Mouse (Mus musculus) bone marrow, adult 2 months (tissue): ENCODE results near the gene Dennd1a. TPM values are rescaled to one million over a fixed set of nuclear protein-coding genes. Genes with fewer than 3 reads are reported as not detected.

Source experiments
- H3K27ac ChIP-seq: fragments of 200-500 bp; 2 replicates; pipeline ENCODE4 v1.5.1; 2012; ENCODE audit warnings: low read depth, mild to moderate bottlenecking, control low read depth, inconsistent platforms, low read length; ENCODE audit not compliant: control insufficient read depth, poor library complexity, insufficient read depth
- H3K4me1 ChIP-seq: fragments of 200-500 bp; 2 replicates; pipeline ENCODE4 v1.6.1; 2011; ENCODE audit warnings: low read length; ENCODE audit not compliant: control insufficient read depth, insufficient read depth
- H3K4me3 ChIP-seq: fragments of 200-500 bp; replicated peaks from 2 replicates; pipeline ENCODE3; 2011; ENCODE audit warnings: mild to moderate bottlenecking, low read depth, low read length, control low read depth; ENCODE audit not compliant: control insufficient read depth
- CTCF ChIP-seq: fragments of 200-500 bp; IDR thresholded peaks from 2 replicates; pipeline ENCODE4 v1.5.1; 2011; ENCODE audit warnings: low read length, control low read depth; ENCODE audit not compliant: control insufficient read depth, insufficient read depth
- POLR2A ChIP-seq: fragments of 200-500 bp; IDR thresholded peaks from 2 replicates; pipeline ENCODE4 v1.6.1; 2011; ENCODE audit warnings: low read depth, mild to moderate bottlenecking, control low read depth, low read length, borderline replicate concordance; ENCODE audit not compliant: control insufficient read depth
- WGBS: fragments of 180-500 bp; shearing (Covaris S2); methylation state at CpG from one replicate; pipeline ENCODE4 v1.1.7; 2018; 5-methylcytosine and 5-hydroxymethylcytosine counted together
- polyA plus RNA-seq: library from polyadenylated mRNA; stranded (reverse); fragments of >200 nt; gene quantifications from 2 replicates; pipeline ENCODE4 v1.2.4, GENCODE M21; 2011; ENCODE audit warnings: low replicate concordance; ENCODE audit not compliant: missing spikeins, insufficient read depth, insufficient read length

Gene Dennd1a
- polyA plus RNA-seq, 1 experiment = 22.9 TPM

DNA sequence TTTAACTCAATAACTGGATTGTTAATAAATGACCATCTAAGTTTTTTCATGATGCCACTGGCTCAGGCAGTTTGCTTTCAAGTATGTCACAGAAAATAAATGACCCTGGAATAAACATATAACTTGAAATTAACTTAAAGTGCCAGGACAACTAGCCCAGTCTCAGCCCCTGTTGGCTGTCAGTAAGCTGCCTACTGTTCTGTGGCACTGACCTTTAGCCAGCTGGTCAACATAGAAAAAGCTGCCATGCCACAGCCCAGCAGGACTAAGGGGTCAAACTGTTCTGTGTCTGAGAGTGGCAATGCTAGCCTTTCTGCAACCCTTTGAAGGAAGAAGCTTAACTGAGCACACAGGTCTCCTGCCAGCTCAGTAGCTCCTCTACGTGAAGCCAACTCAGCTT is 198.8 kb downstream of the Dennd1a start:
- 88% methylated on average over 1 of the region's 1 CpGs for WGBS
- H3K4me1 ChIP-seq = no peaks in the 10 kb centered on the region
- no peak overlapping the region for H3K4me3 ChIP-seq
- no peak overlapping the region for H3K27ac ChIP-seq
- no peak for TF ChIP-seq CTCF
- TF ChIP-seq POLR2A = no peak

DNA sequence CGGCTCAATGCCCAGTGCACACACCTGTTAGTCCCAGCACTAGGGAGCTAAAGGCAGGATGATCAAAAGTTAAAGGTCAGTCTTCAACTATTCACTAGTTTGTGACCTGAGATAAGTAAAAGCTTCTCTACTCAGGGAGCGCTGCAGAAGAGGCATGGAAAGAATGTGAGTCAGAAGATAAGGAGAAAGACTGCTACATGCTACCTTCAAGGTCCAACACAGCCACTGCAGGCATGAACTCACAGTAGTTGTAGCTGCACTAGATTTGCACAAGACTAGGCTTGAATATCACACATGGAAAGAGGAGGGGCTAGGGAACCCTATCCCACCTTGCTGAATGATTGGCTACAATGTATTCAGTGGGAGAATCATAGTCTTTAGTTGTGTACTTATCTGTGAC is 202.1 kb downstream of the Dennd1a start:
- H3K4me1 ChIP-seq = no peaks in the 10 kb centered on the region
- no peak for TF ChIP-seq POLR2A
- no peak for TF ChIP-seq CTCF

GRCm38 (mm10) chr2:38083251-38083650 is 203.9 kb downstream of the Dennd1a start:
- Histone ChIP-seq H3K27ac (no peak overlapping the region), H3K4me3 (no peak overlapping the region), H3K4me1 (no peaks in the 10 kb centered on the region)
- WGBS = 82% methylated on average over 3 of the region's 3 CpGs
- TF ChIP-seq POLR2A (no peak), CTCF (no peak)

More for the DNA sequence above, 202.1 kb downstream of the Dennd1a start:
- Histone ChIP-seq H3K27ac (no peak overlapping the region), H3K4me3 (no peak overlapping the region)
- whole genome bisulfite sequencing = 74% methylated on average over 2 of the region's 2 CpGs

DNA sequence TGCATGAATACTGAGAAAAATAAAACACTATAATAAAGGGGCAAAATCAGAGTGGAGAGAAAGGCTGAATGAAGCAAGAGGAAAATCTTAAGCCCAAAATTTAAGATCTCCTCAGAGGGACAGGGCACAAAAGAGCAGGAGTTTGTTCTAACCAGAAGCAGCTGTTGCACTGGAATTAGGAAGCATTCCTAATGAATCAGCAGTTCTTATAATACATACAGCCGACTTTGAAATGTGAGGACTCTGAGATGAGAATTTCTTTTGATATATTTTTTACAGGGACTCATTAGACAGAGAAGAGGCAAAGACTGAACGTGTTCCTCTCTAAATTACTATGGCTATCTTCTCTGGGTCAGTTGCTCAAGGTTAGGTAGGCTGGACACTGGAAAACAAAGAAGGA is 212.7 kb downstream of the Dennd1a start:
- Histone ChIP-seq H3K27ac (no peak overlapping the region), H3K4me1 (no peaks in the 10 kb centered on the region; the same call in 1 of the 2 replicates), H3K4me3 (no peak overlapping the region)
- TF ChIP-seq POLR2A (no peak), CTCF (no peak)
- 56% methylated on average over 2 of the region's 2 CpGs for WGBS

GRCm38 (mm10) chr2:38072061-38072460 is 215.1 kb downstream of the Dennd1a start:
- Histone ChIP-seq H3K27ac (peak overlapping the region; percentile 82), H3K4me3 (no peak overlapping the region), H3K4me1 (no peaks in the 10 kb centered on the region; the same call in none of the 2 replicates)
- TF ChIP-seq CTCF (no peak), POLR2A (no peak)

GRCm38 (mm10) chr2:38068171-38068572 is 219.0 kb downstream of the Dennd1a start:
- TF ChIP-seq POLR2A = no peak
- TF ChIP-seq CTCF = no peak
- no peak overlapping the region for H3K27ac ChIP-seq
- WGBS = 38% methylated on average over 2 of the region's 2 CpGs

GRCm38 (mm10) chr2:38065914-38066313 is 221.3 kb downstream of the Dennd1a start:
- no peak for TF ChIP-seq CTCF
- TF ChIP-seq POLR2A = no peak
- 24% methylated on average over 1 of the region's 1 CpGs for WGBS
- Histone ChIP-seq H3K4me1 (no peaks in the 10 kb centered on the region; the same call in none of the 2 replicates), H3K4me3 (no peak overlapping the region), H3K27ac (no peak overlapping the region)

More at GRCm38 (mm10) chr2:38068171-38068572, 219.0 kb downstream of the Dennd1a start:
- Histone ChIP-seq H3K4me3 (no peak overlapping the region), H3K4me1 (no peaks in the 10 kb centered on the region; the same call in none of the 2 replicates)

- TF ChIP-seq POLR2A = no peak
- no peak for TF ChIP-seq CTCF
- WGBS = 42% methylated on average over 3 of the region's 3 CpGs
- Histone ChIP-seq H3K4me3 (no peak overlapping the region), H3K4me1 (no peaks in the 10 kb centered on the region; the same call in none of the 2 replicates), H3K27ac (no peak overlapping the region)
These were observed 222.9 kb downstream of the Dennd1a start for GRCm38 (mm10) chr2:38064266-38064665.

DNA sequence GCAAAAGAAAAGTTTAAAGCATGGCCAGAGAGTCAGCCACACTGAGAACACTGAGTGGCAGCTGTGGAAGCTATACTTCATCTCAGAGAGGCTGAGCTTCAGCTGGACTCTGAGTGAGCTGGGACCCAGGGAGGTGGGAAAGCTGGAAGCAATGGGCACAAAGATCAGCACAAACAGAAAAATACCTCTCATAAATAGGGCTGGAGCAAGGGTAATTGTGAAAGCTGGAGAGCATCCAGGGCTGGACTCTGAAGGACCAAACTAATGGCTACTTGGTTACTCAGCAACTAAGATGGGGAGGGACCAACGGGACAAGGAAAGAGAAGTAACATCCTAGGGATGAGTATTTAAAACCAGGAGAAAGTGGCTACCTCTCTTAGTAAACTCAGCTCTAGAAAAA is 225.0 kb downstream of the Dennd1a start:
- H3K4me3 ChIP-seq = no peak overlapping the region
- no peak for TF ChIP-seq POLR2A
- TF ChIP-seq CTCF = no peak
- 84% methylated on average over 1 of the region's 1 CpGs for WGBS
- no peaks in the 10 kb centered on the region for H3K4me1 ChIP-seq
- no peak overlapping the region for H3K27ac ChIP-seq
